Mouse (Mus musculus): ENCODE measurements around the gene Pkn1.

Pkn1 gene

GRCm38 (mm10) chr8:83618566-83618965, 80.4 kb downstream of the Pkn1 start:
- in situ Hi-C loops (cut with MboI, MseI) = loop anchor here in 1 of 2 experiments (25.0 kb wide), 1 partner anchor 1606 kb away; no protein-coding TSS in a partner anchor

- in situ Hi-C loops (cut with MboI, MseI) = loop anchor here in 1 of 2 experiments (25.0 kb wide), 1 partner anchor 1605 kb away; no protein-coding TSS in a partner anchor
Observed at GRCm38 (mm10) chr8:83617111-83617510, 81.9 kb downstream of the Pkn1 start.

- in situ Hi-C loops (cut with MboI, MseI) = loop anchor here in 1 of 2 experiments (25.0 kb wide), 1 partner anchor 1604 kb away; no protein-coding TSS in a partner anchor
Observed at GRCm38 (mm10) chr8:83616625-83617024, 82.4 kb downstream of the Pkn1 start.
